Mouse (Mus musculus): Measurements from ENCODE around the gene Wdr48. TPM values are rescaled to one million over a fixed set of nuclear protein-coding genes. Genes with fewer than 3 reads are reported as not detected.

Wdr48 gene
- total and polyA plus RNA-seq, 2 experiments from 2014 or later, result 47.5 to 50.9 TPM

DNA sequence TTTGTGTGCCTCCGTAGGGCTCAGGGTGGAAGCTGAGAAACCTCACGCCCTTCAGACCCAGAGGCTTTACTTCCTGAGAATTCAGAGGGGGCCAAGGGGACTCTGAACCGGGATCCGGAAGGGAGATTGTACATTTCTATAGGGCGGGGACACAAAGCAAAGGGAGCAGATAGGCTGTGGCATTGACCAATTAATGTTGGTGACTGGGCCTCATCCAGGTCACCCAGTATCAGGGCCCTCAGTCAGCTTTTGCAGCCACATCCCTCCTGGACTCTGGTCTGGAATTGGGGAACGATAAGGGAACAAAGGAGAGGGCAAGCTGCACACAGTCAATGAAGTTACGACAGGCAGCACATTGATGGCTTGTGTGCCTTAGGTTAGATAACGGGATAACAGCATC is 40.5 kb upstream of the Wdr48 start:
- H3K4me1 ChIP-seq (ENCODE audit: insufficient read depth, low read length), result no peaks in the 10 kb centered on the region

DNA sequence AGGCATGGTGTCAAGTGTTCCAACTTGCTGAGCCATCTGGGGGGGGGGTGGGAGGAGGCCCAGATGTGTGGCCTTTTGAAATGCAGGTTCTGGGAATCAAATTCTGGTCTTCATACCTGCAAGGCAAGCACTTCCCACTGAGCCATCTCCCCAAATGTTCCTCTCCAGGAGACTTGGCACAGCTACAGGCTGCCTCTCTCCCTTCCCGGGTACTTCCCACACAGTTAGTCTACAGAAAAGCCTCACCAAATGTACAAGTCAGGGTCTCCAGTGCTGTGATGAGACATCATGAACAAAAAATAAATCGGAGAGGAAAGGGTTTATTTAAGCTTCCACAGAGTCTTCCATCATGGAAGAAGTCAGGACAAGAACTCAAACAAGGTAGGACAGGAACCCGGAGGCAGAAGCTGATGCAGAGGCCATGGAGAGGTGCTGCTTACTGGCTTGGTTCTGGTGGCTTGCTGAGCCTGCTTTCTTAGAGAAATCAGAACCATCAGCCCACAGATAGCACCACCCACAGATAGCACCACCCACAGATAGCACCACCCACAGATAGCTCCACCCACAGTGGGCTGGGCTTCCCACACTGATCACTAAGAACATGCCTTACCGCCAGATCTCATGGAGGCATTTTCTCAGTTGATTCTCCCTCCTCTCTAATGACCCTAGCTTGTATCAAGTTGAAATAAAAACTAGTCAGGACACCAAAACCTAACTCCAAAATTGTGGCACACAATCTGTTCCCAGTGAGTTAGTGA is 7.4 kb upstream of the Wdr48 start:
- ATAC-seq, result no peak

More for the DNA sequence above, 40.5 kb upstream of the Wdr48 start:
- H3K4me3 ChIP-seq (ENCODE audit: low read length), result no peak overlapping the region
- DNase-seq (ENCODE audit: low spot score) (no peak), ATAC-seq (no peak)
- no peak overlapping the region for H3K4me2 ChIP-seq (ENCODE audit: low read depth, low read length)
- no peaks in the 10 kb centered on the region for H3K27me3 ChIP-seq (ENCODE audit: insufficient read depth, low read length)
- no peaks in the 10 kb centered on the region for H3K9me3 ChIP-seq (ENCODE audit: low read length)
- H3K36me3 ChIP-seq (ENCODE audit: insufficient read depth, low read length), result no peaks in the 10 kb centered on the region
- no peak for TF ChIP-seq CTCF (IDR thresholded peaks at IDR 0.05; ENCODE audit: low read depth)
- H3K27ac ChIP-seq, result no peak overlapping the region
- WGBS, result 73% methylated on average over 8 of the region's 8 CpGs
- no peak overlapping the region for H3K9ac ChIP-seq (replicated peaks; ENCODE audit: low read length)

DNA sequence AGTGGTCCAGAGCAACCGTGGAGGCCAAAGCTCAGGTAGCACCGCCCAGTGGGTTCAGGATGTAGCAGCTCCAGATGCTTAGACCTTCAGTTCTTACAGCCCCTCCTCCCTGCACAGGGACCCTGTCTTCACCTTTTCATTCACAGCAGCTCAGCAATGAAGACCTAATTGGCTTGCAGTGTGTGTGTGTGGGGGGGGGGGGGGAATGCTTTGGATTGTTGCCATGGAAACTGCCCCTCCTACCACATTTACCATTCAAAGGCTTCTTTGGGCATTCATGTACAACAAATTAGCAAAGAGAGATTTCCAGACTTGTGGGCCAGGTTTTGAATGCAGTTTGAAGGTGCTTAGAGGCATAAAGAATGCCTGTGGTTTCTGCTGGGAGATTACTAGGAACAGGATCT is 5.8 kb upstream of the Wdr48 start:
- 23% methylated on average over 2 of the region's 2 CpGs for WGBS
- no peak; the same call in 1 of the 2 replicates for ATAC-seq

More for the DNA sequence above, 7.4 kb upstream of the Wdr48 start:
- TF ChIP-seq CTCF (IDR thresholded peaks at IDR 0.05; ENCODE audit: low read depth), result no peak
- Histone ChIP-seq H3K4me1 (ENCODE audit: insufficient read depth, low read length) (no peaks in the 10 kb centered on the region), H3K4me3 (ENCODE audit: low read length) (no peak overlapping the region), H3K36me3 (ENCODE audit: insufficient read depth, low read length) (no peaks in the 10 kb centered on the region), H3K27ac (no peak overlapping the region), H3K4me2 (ENCODE audit: low read depth, low read length) (no peak overlapping the region), H3K9ac (replicated peaks; ENCODE audit: low read length) (no peak overlapping the region), H3K27me3 (ENCODE audit: insufficient read depth, low read length) (no peaks in the 10 kb centered on the region), H3K9me3 (ENCODE audit: low read length) (no peaks in the 10 kb centered on the region)
- DNase-seq (ENCODE audit: low spot score), result no peak
- WGBS, result 77% methylated on average over 4 of the region's 4 CpGs

DNA sequence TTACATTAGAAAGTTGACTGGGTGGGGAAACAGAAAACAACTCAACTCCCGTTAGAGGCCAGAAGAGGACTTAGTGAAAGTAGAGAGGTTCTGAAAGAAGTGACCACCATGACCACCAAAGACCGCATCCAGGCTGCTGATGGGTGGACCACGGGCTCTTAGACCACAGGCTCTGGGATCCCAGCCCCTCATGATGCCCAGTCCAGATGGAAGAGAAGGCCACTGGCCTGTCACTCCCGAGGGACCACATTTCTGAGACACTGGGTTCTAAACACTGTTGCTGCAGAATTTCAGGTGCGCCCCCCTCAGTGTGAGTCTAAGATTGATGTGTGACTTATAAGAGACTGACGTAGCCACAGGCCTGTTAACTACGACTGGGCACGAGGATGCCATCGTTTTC is 5.2 kb upstream of the Wdr48 start:
- Histone ChIP-seq H3K4me3 (ENCODE audit: low read length) (no peak overlapping the region), H3K9ac (replicated peaks; ENCODE audit: low read length) (no peak overlapping the region), H3K4me2 (ENCODE audit: low read depth, low read length) (no peak overlapping the region), H3K27ac (no peak overlapping the region), H3K36me3 (ENCODE audit: insufficient read depth, low read length) (no peaks in the 10 kb centered on the region), H3K27me3 (ENCODE audit: insufficient read depth, low read length) (no peaks in the 10 kb centered on the region), H3K4me1 (ENCODE audit: insufficient read depth, low read length) (no peaks in the 10 kb centered on the region), H3K9me3 (ENCODE audit: low read length) (no peaks in the 10 kb centered on the region)
- ATAC-seq, result no peak
- TF ChIP-seq CTCF (IDR thresholded peaks at IDR 0.05; ENCODE audit: low read depth), result no peak
- 79% methylated on average over 9 of the region's 9 CpGs for whole genome bisulfite sequencing
- no peak for DNase-seq (ENCODE audit: low spot score)

More for the DNA sequence above, 5.8 kb upstream of the Wdr48 start:
- Histone ChIP-seq H3K27ac (no peak overlapping the region), H3K36me3 (ENCODE audit: insufficient read depth, low read length) (no peaks in the 10 kb centered on the region), H3K9me3 (ENCODE audit: low read length) (no peaks in the 10 kb centered on the region), H3K4me3 (ENCODE audit: low read length) (no peak overlapping the region), H3K27me3 (ENCODE audit: insufficient read depth, low read length) (no peaks in the 10 kb centered on the region), H3K4me2 (ENCODE audit: low read depth, low read length) (no peak overlapping the region), H3K4me1 (ENCODE audit: insufficient read depth, low read length) (no peaks in the 10 kb centered on the region), H3K9ac (replicated peaks; ENCODE audit: low read length) (no peak overlapping the region)
- DNase-seq (ENCODE audit: low spot score), result peak; percentile 28
- no peak for TF ChIP-seq CTCF (IDR thresholded peaks at IDR 0.05; ENCODE audit: low read depth)

DNA sequence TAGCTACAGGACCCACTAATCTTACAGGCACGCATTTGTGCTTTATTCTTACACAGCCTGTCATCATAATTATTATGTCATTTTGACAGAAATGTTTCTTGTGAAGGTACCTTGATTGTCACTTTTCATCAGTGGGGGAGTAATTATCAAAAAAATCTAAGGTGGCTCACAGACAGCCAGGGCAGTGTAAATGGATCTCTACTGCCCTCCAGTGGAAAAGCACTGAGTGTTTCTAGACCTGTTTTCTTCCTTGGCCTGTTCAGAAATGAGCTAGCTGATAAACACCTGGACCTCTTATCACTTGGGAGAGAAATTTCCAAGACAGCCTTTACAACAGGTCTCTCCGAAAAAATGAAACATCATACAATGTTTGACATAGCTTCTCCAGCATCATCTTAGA is 4.0 kb upstream of the Wdr48 start:
- no peaks in the 10 kb centered on the region for H3K9me3 ChIP-seq (ENCODE audit: low read length)
- H3K27me3 ChIP-seq (ENCODE audit: insufficient read depth, low read length), result no peaks in the 10 kb centered on the region
- peak; percentile 81 for TF ChIP-seq CTCF (IDR thresholded peaks at IDR 0.05; ENCODE audit: low read depth)
- DNase-seq (ENCODE audit: low spot score) (peak; percentile 79), ATAC-seq (no peak)
- H3K4me3 ChIP-seq (ENCODE audit: low read length), result no peak overlapping the region
- H3K27ac ChIP-seq, result no peak overlapping the region
- H3K4me1 ChIP-seq (ENCODE audit: insufficient read depth, low read length), result peaks cover 4% of the 10 kb centered on the region
- H3K36me3 ChIP-seq (ENCODE audit: insufficient read depth, low read length), result no peaks in the 10 kb centered on the region
- H3K9ac ChIP-seq (replicated peaks; ENCODE audit: low read length), result no peak overlapping the region
- 54% methylated on average over 2 of the region's 2 CpGs for WGBS
- H3K4me2 ChIP-seq (ENCODE audit: low read depth, low read length), result no peak overlapping the region

DNA sequence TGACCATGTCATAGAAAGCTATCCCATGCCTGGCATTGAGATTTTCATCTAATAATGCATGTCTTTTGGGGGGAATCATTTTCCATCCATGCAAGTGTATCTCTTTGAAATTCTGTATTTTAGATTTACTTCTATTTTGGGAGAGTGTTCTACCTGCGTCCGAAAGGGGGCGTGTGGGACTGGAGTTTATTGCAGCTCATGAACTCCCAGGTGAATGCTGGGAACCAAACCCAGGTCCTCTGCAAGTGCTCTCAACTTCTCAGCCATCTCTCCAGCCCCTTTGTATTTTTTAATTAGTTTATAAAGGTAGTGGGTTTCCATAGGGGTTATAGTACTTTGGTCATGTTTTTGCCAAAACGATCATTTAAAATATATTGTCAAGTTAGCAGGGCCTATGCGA is 797 bp upstream of the Wdr48 start:
- Histone ChIP-seq H3K9ac (replicated peaks; ENCODE audit: low read length) (no peak overlapping the region), H3K4me2 (ENCODE audit: low read depth, low read length) (peak overlapping the region; percentile 92), H3K27me3 (ENCODE audit: insufficient read depth, low read length) (no peaks in the 10 kb centered on the region), H3K36me3 (ENCODE audit: insufficient read depth, low read length) (no peaks in the 10 kb centered on the region), H3K27ac (0 out of 2 replicates have a peak overlapping the region, but pooled peaks have one; percentile 79), H3K9me3 (ENCODE audit: low read length) (no peaks in the 10 kb centered on the region), H3K4me3 (ENCODE audit: low read length) (peak overlapping the region; percentile 83; the same call in 1 of the 2 replicates), H3K4me1 (ENCODE audit: insufficient read depth, low read length) (peaks cover 9% of the 10 kb centered on the region)
- DNase-seq (ENCODE audit: low spot score) (no peak), ATAC-seq (no peak)
- TF ChIP-seq CTCF (IDR thresholded peaks at IDR 0.05; ENCODE audit: low read depth), result no peak
- 89% methylated on average over 5 of the region's 5 CpGs for WGBS

Measured in hindbrain, postnatal 0 days (tissue).